Mouse (Mus musculus): ENCODE measurements at regions not wholly inside any gene's neighbourhood (a gene's known extent, or its start where the extent isn't known, plus 50 kb on each side); places are given as distances from the start of the nearest gene placed in this dataset.

- Histone ChIP-seq H3K9me3 (replicated peaks; ENCODE audit: low read length) (peaks cover 63% of the 10 kb centered on the region), H3K27ac (ENCODE audit: insufficient read depth, low read depth) (no peak overlapping the region), H3K4me1 (ENCODE audit: control insufficient read depth in 1 of 2, insufficient read depth in 2 of 2) (no peaks in the 10 kb centered on the region), H3K36me3 (replicated peaks in 1 of 2; ENCODE audit: control insufficient read depth in 1 of 2, insufficient read depth in 1 of 2, low read length in 1 of 2) (no peaks in the 10 kb centered on the region), H3K9ac (ENCODE audit: insufficient read depth, low read depth) (no peak overlapping the region), H3K4me3 (replicated peaks in 1 of 3; ENCODE audit: low read depth in 2 of 3, low read length in 2 of 3, poor library complexity in 1 of 3) (no peak overlapping the region), H3K27me3 (replicated peaks) (no peaks in the 10 kb centered on the region), H3K4me2 (ENCODE audit: insufficient read depth, low read depth, poor library complexity, severe bottlenecking) (no peak overlapping the region), H3K79me2 (replicated peaks; ENCODE audit: control insufficient read depth, extremely low read depth, insufficient read depth, poor library complexity, severe bottlenecking) (no peaks in the 10 kb centered on the region)
- dilution Hi-C loops (cut with MboI; ENCODE audit: extremely low pct_ligation_motif_present, extremely low pct_unique_long_range_greater_than_20kb, low sequenced_read_pairs), result no loop called here
- in situ Hi-C loops (cut with MboI; ENCODE audit: low pct_ligation_motif_present, low pct_unique_long_range_greater_than_20kb, low sequenced_read_pairs), result no loop called here
- no peak for DNase-seq (ENCODE audit: extremely low read depth)
- no peak for TF ChIP-seq TCF12 (IDR thresholded peaks at IDR 0.05; ENCODE audit: low read depth, low read length)
- TF ChIP-seq HCFC1 (IDR thresholded peaks at IDR 0.05; ENCODE audit: low read depth, low read length), result no peak
- no peak for TF ChIP-seq RAD21 (IDR thresholded peaks at IDR 0.05; ENCODE audit: low read depth, low read length)
- no peak for TF ChIP-seq USF2 (conservative IDR thresholded peaks at IDR 0.05; ENCODE audit: low read depth, low read length)
- TF ChIP-seq CTCF (conservative IDR thresholded peaks at IDR 0.05 in 1 of 2, IDR thresholded peaks at IDR 0.05 in 1 of 2; ENCODE audit: low read depth in 2 of 2, low read length in 2 of 2), result no peak
- TF ChIP-seq JUN (IDR thresholded peaks at IDR 0.05; ENCODE audit: insufficient read depth, low read depth, low read length), result no peak
- no peak for TF ChIP-seq SMC3 (IDR thresholded peaks at IDR 0.05; ENCODE audit: low read depth, low read length)
- TF ChIP-seq BHLHE40 (IDR thresholded peaks at IDR 0.05; ENCODE audit: low read depth, low read length), result no peak
- no peak for TF ChIP-seq MEF2A (IDR thresholded peaks at IDR 0.05; ENCODE audit: borderline replicate concordance, low read depth, low read length)
- TF ChIP-seq MYC (IDR thresholded peaks at IDR 0.05; ENCODE audit: low read depth, low read length), result no peak
- no peak for TF ChIP-seq ZC3H11A (IDR thresholded peaks at IDR 0.05; ENCODE audit: low read depth, low read length)
- TF ChIP-seq JUND (conservative IDR thresholded peaks at IDR 0.05; ENCODE audit: low read depth, low read length), result no peak
- TF ChIP-seq MAFK (IDR thresholded peaks at IDR 0.05; ENCODE audit: insufficient replicate concordance, low read length), result no peak
- TF ChIP-seq EP300 (IDR thresholded peaks at IDR 0.05; ENCODE audit: low read length), result no peak
- no peak for TF ChIP-seq PAX5 (IDR thresholded peaks at IDR 0.05; ENCODE audit: low read length)
Observed at GRCm38 (mm10) chr4:142792606-142792970, 420.2 kb downstream of the Prdm2 start.

- H3K36me3 ChIP-seq (replicated peaks in 1 of 2; ENCODE audit: control insufficient read depth in 1 of 2, insufficient read depth in 1 of 2, low read length in 1 of 2), result no peaks in the 10 kb centered on the region
- dilution Hi-C loops (cut with MboI; ENCODE audit: extremely low pct_ligation_motif_present, extremely low pct_unique_long_range_greater_than_20kb, low sequenced_read_pairs), result no loop called here
- DNase-seq (ENCODE audit: extremely low read depth), result no peak
- in situ Hi-C loops (cut with MboI; ENCODE audit: low pct_ligation_motif_present, low pct_unique_long_range_greater_than_20kb, low sequenced_read_pairs), result no loop called here
- H3K4me2 ChIP-seq (ENCODE audit: insufficient read depth, low read depth, poor library complexity, severe bottlenecking), result no peak overlapping the region
- peaks cover 62% of the 10 kb centered on the region for H3K9me3 ChIP-seq (replicated peaks; ENCODE audit: low read length)
- no peaks in the 10 kb centered on the region for H3K27me3 ChIP-seq (replicated peaks)
- H3K9ac ChIP-seq (ENCODE audit: insufficient read depth, low read depth), result no peak overlapping the region
- H3K27ac ChIP-seq (ENCODE audit: insufficient read depth, low read depth), result no peak overlapping the region
- no peaks in the 10 kb centered on the region for H3K79me2 ChIP-seq (replicated peaks; ENCODE audit: control insufficient read depth, extremely low read depth, insufficient read depth, poor library complexity, severe bottlenecking)
- no peak overlapping the region for H3K4me3 ChIP-seq (replicated peaks in 1 of 3; ENCODE audit: low read depth in 2 of 3, low read length in 2 of 3, poor library complexity in 1 of 3)
- no peaks in the 10 kb centered on the region for H3K4me1 ChIP-seq (ENCODE audit: control insufficient read depth in 1 of 2, insufficient read depth in 2 of 2)
- TF ChIP-seq TCF12 (IDR thresholded peaks at IDR 0.05; ENCODE audit: low read depth, low read length) (no peak), RAD21 (IDR thresholded peaks at IDR 0.05; ENCODE audit: low read depth, low read length) (no peak), ZC3H11A (IDR thresholded peaks at IDR 0.05; ENCODE audit: low read depth, low read length) (no peak), MYC (IDR thresholded peaks at IDR 0.05; ENCODE audit: low read depth, low read length) (no peak), ZNF384 (IDR thresholded peaks at IDR 0.05; ENCODE audit: low read depth, low read length) (no peak), E2F4 (IDR thresholded peaks at IDR 0.05; ENCODE audit: insufficient replicate concordance, low read depth, low read length) (no peak), CTCF (conservative IDR thresholded peaks at IDR 0.05 in 1 of 2, IDR thresholded peaks at IDR 0.05 in 1 of 2; ENCODE audit: low read depth in 2 of 2, low read length in 2 of 2) (no peak), NELFE (IDR thresholded peaks at IDR 0.05; ENCODE audit: low read depth, low read length) (no peak), JUND (conservative IDR thresholded peaks at IDR 0.05; ENCODE audit: low read depth, low read length) (no peak), UBTF (IDR thresholded peaks at IDR 0.05; ENCODE audit: low read depth, low read length) (no peak), POLR2AphosphoS2 (IDR thresholded peaks at IDR 0.05; ENCODE audit: low read depth, low read length) (no peak), USF1 (IDR thresholded peaks at IDR 0.05; ENCODE audit: low read depth, low read length) (no peak)
Observed at GRCm38 (mm10) chr4:142791823-142792605, 420.8 kb downstream of the Prdm2 start.

All from CH12.LX (cell line).